Mouse (Mus musculus): ENCODE results near the gene Fat1.

- no peak for TF ChIP-seq EP300 (optimal IDR thresholded peaks at IDR 0.05)
- no peak for TF ChIP-seq CTCF (IDR thresholded peaks at IDR 0.05; ENCODE audit: low read depth)
These were observed 127.1 kb downstream of the Fat1 start for GRCm38 (mm10) chr8:45062311-45062710.

Data from stomach, postnatal 0 days (tissue).